Mouse (Mus musculus) mesoderm, embryonic 11.5 days (tissue): ENCODE results near the gene Psg20.
"Not testable (repeated sequence)": the region's sequence is repeated elsewhere in the genome, so short reads cannot be mapped to it uniquely, and the experiment has no call there.

Experiments
- DNase-seq: peaks from one replicate; pipeline ENCODE4 v3.0.0-alpha.2; 2012; ENCODE audit warnings: low read depth, low spot score

Gene Psg20

GRCm38 (mm10) chr7:18686085-18686484 is at the start of gene Psg20:
TSS of gene Psg20 (minus strand) at chr7:18686185.
- DNase-seq, result no peak

- no peak for DNase-seq
These were observed 48.5 kb upstream of the Psg20 start for GRCm38 (mm10) chr7:18734451-18734850.

GRCm38 (mm10) chr7:18733111-18733510 is 47.1 kb upstream of the Psg20 start:
- no peak for DNase-seq

- no peak for DNase-seq
These were observed 42.4 kb upstream of the Psg20 start for GRCm38 (mm10) chr7:18728391-18728790.

GRCm38 (mm10) chr7:18725931-18726330 is 39.9 kb upstream of the Psg20 start:
- not testable (repeated sequence) for DNase-seq

- no peak for DNase-seq
These were observed 38.0 kb upstream of the Psg20 start for GRCm38 (mm10) chr7:18724001-18724400.

- no peak for DNase-seq
These were observed 31.8 kb upstream of the Psg20 start, which contains the start of gene Psg22 for GRCm38 (mm10) chr7:18717790-18718189. TSS of gene Psg22 (plus strand) at chr7:18718090.

GRCm38 (mm10) chr7:18715546-18715945 is 29.6 kb upstream of the Psg20 start:
- no peak for DNase-seq

GRCm38 (mm10) chr7:18710846-18711245 is 24.9 kb upstream of the Psg20 start:
- no peak for DNase-seq

- not testable (repeated sequence) for DNase-seq
These were observed 24.3 kb upstream of the Psg20 start for GRCm38 (mm10) chr7:18710331-18710730.

- no peak for DNase-seq
These were observed 399 bp downstream of the Psg20 start for GRCm38 (mm10) chr7:18685586-18685985.

- DNase-seq, result peak; percentile 45
These were observed 6.2 kb downstream of the Psg20 start for GRCm38 (mm10) chr7:18679772-18680171.

- DNase-seq, result not testable (repeated sequence)
These were observed 29.4 kb downstream of the Psg20 start, which contains the start of gene Psg21 for GRCm38 (mm10) chr7:18656625-18657024. TSS of gene Psg21 (minus strand) at chr7:18656725.

- DNase-seq, result not testable (repeated sequence)
These were observed 59.1 kb downstream of the Psg20 start for GRCm38 (mm10) chr7:18626921-18627320.
